8 mouse cellular contexts compared by ENCODE assay signal in genomic region chr4:120826418-120826817, GRCm38 (mm10). TPM values are rescaled to one million over a fixed set of nuclear protein-coding genes. Genes with fewer than 3 reads are reported as not detected.
DNase-seq lines count a peak whose midpoint lies in the region; ATAC-seq and TF ChIP-seq lines count a peak whose summit lies in the region.

No protein-coding gene starts in this region.

- no peaks in the 10 kb centered on the region for H3K27me3 ChIP-seq in heart, embryonic 12.5 days (replicated peaks)
- H3K27me3 ChIP-seq in G1E (ENCODE audit: insufficient read depth, low read length): no peaks in the 10 kb centered on the region
- H3K27me3 ChIP-seq in hindbrain, embryonic 11.5 days (ENCODE audit: control insufficient read depth, insufficient read depth, low read length): no peaks in the 10 kb centered on the region
- no peaks in the 10 kb centered on the region for H3K27me3 ChIP-seq in midbrain, embryonic 12.5 days

- no peak for TF ChIP-seq CTCF in G1E (IDR thresholded peaks at IDR 0.05; ENCODE audit: low read depth, low read length)

- peak overlapping the region; percentile 99; the same call in 1 of the 2 replicates for H3K27ac ChIP-seq in heart, embryonic 12.5 days (ENCODE audit: poor library complexity, severe bottlenecking)
- no peak overlapping the region for H3K27ac ChIP-seq in hindbrain, embryonic 11.5 days (ENCODE audit: low read depth, low read length)
- H3K27ac ChIP-seq in midbrain, embryonic 12.5 days (replicated peaks): peak overlapping the region; percentile 100

- H3K36me3 ChIP-seq in heart, embryonic 12.5 days: peaks cover 4% of the 10 kb centered on the region; the same call in 1 of the 2 replicates
- H3K36me3 ChIP-seq in G1E (replicated peaks): peaks cover 9% of the 10 kb centered on the region
- H3K36me3 ChIP-seq in hindbrain, embryonic 11.5 days (ENCODE audit: control insufficient read depth, insufficient read depth, low read length): no peaks in the 10 kb centered on the region
- H3K36me3 ChIP-seq in midbrain, embryonic 12.5 days: no peaks in the 10 kb centered on the region

- H3K4me3 ChIP-seq in heart, embryonic 12.5 days: no peak overlapping the region
- H3K4me3 ChIP-seq in G1E (ENCODE audit: low read depth, low read length): peak overlapping the region; percentile 85; the same call in 1 of the 2 replicates
- no peak overlapping the region for H3K4me3 ChIP-seq in hindbrain, embryonic 11.5 days (ENCODE audit: low read depth, low read length)
- H3K4me3 ChIP-seq in midbrain, embryonic 12.5 days: no peak overlapping the region; the same call in 1 of the 2 replicates

- H3K9me3 ChIP-seq in heart, embryonic 12.5 days (replicated peaks): no peaks in the 10 kb centered on the region
- no peaks in the 10 kb centered on the region for H3K9me3 ChIP-seq in G1E (replicated peaks)
- H3K9me3 ChIP-seq in hindbrain, embryonic 11.5 days (ENCODE audit: control insufficient read depth, low read length): no peaks in the 10 kb centered on the region
- H3K9me3 ChIP-seq in midbrain, embryonic 12.5 days: no peaks in the 10 kb centered on the region

- no peak for ATAC-seq in heart, embryonic 12.5 days (ENCODE audit: insufficient number of reproducible peaks, low FRiP score)
- no peak for ATAC-seq in G1E (ENCODE audit: extremely low read depth, insufficient number of reproducible peaks, low FRiP score, poor library complexity, severe bottlenecking)
- ATAC-seq in hindbrain, embryonic 11.5 days (ENCODE audit: low FRiP score): no peak
- no peak for ATAC-seq in midbrain, embryonic 12.5 days (ENCODE audit: low FRiP score, low read depth)

- H3K9ac ChIP-seq in heart, embryonic 12.5 days: no peak overlapping the region
- H3K9ac ChIP-seq in hindbrain, embryonic 11.5 days (ENCODE audit: low read depth, low read length): no peak overlapping the region
- no peak overlapping the region for H3K9ac ChIP-seq in midbrain, embryonic 12.5 days (replicated peaks)

- H3K4me2 ChIP-seq in heart, embryonic 12.5 days: peak overlapping the region; percentile 88
- H3K4me2 ChIP-seq in hindbrain, embryonic 11.5 days (replicated peaks; ENCODE audit: low read depth, low read length): no peak overlapping the region
- peak overlapping the region; percentile 71; the same call in 1 of the 2 replicates for H3K4me2 ChIP-seq in midbrain, embryonic 12.5 days (replicated peaks)

- DNase-seq in heart, postnatal 4 days: no peak
- no peak for DNase-seq in G1E (ENCODE audit: low spot score)
- DNase-seq in hindbrain, embryonic 11.5 days (ENCODE audit: low spot score): peak; percentile 5
- no peak for DNase-seq in left cerebral cortex, adult 18-20 months (ENCODE audit: low spot score in 2 of 2)
- DNase-seq in thymus, postnatal 0 days (ENCODE audit: low spot score): no peak
- no peak for DNase-seq in adrenal gland, adult 2 months

- 91% methylated on average over 6 of the region's 6 CpGs for WGBS in heart, embryonic 12.5 days
- 92% methylated on average over 6 of the region's 6 CpGs for WGBS in hindbrain, embryonic 11.5 days
- WGBS in midbrain, embryonic 12.5 days: 93% methylated on average over 6 of the region's 6 CpGs

- H3K4me1 ChIP-seq in heart, embryonic 12.5 days (replicated peaks): peaks cover 23% of the 10 kb centered on the region
- H3K4me1 ChIP-seq in G1E (ENCODE audit: insufficient read depth, low read depth, low read length): peaks cover 30% of the 10 kb centered on the region
- no peaks in the 10 kb centered on the region for H3K4me1 ChIP-seq in hindbrain, embryonic 11.5 days (replicated peaks; ENCODE audit: control insufficient read depth, insufficient read depth, low read length)
- H3K4me1 ChIP-seq in midbrain, embryonic 12.5 days: peaks cover 17% of the 10 kb centered on the region

RNA-seq across cellular contexts. Expression of gene Nfyc, which starts 5.0 kb away (rescaled TPM):
- polyA plus RNA-seq in heart, embryonic 12.5 days (2016; fragmentation: Nextera tagmentation; extraction: Ambion mirVana): 102 and 108 TPM in 2 replicates
- total RNA-seq in heart, postnatal 4 days (2021): 10 to 100 TPM; 90.3 to 96.0 TPM
- total RNA-seq in G1E (2014; fragmentation: Nextera tagmentation): 61.2 and 90.7 TPM in 2 replicates
- total RNA-seq in G1E (2017): 35.8 and 42.9 TPM in 2 replicates
- 36.7 and 80.1 TPM in 2 replicates for polyA plus RNA-seq in G1E (2012)
- 123 and 126 TPM in 2 replicates for polyA plus RNA-seq in hindbrain, embryonic 11.5 days (2014; fragmentation: Nextera tagmentation; extraction: Ambion mirVana)
- polyA plus RNA-seq in midbrain, embryonic 12.5 days (2016; fragmentation: Nextera tagmentation; extraction: Ambion mirVana): 100 and 108 TPM in 2 replicates
- total RNA-seq in left cerebral cortex, adult 18-20 months (2021): 10 to 100 TPM; 45.1 to 49.4 TPM
- polyA plus RNA-seq in thymus, postnatal 0 days (2015; fragmentation: Nextera tagmentation; extraction: Ambion mirVana): 85.3 and 90.4 TPM in 2 replicates
- total RNA-seq in adrenal gland, adult 2 months (2021): 10 to 100 TPM; 43.0 to 59.0 TPM
- polyA plus RNA-seq in adrenal gland, adult 2 months (2012; rRNA removed): 169 and 171 TPM in 2 replicates

RNA-seq across cellular contexts. Expression of gene Rims3, which starts 28.2 kb away (rescaled TPM):
- 1.4 and 1.8 TPM in 2 replicates for polyA plus RNA-seq in heart, embryonic 12.5 days (2016; fragmentation: Nextera tagmentation; extraction: Ambion mirVana)
- under 1 TPM; 0.21 to 0.29 TPM for total RNA-seq in heart, postnatal 4 days (2021)
- total RNA-seq in G1E (2014; fragmentation: Nextera tagmentation) (not detected in 2 replicates), G1E (2017) (0.06 and 0.16 TPM in 2 replicates)
- polyA plus RNA-seq in G1E (2012): not detected in 2 replicates
- 3.5 and 3.6 TPM in 2 replicates for polyA plus RNA-seq in hindbrain, embryonic 11.5 days (2014; fragmentation: Nextera tagmentation; extraction: Ambion mirVana)
- 6.9 and 9.1 TPM in 2 replicates for polyA plus RNA-seq in midbrain, embryonic 12.5 days (2016; fragmentation: Nextera tagmentation; extraction: Ambion mirVana)
- total RNA-seq in left cerebral cortex, adult 18-20 months (2021): 100 to 1,000 TPM; 194 to 217 TPM
- 0.30 and 0.35 TPM in 2 replicates for polyA plus RNA-seq in thymus, postnatal 0 days (2015; fragmentation: Nextera tagmentation; extraction: Ambion mirVana)
- 10 to 100 TPM in 1 of 2 experiments, 1 to 10 TPM in 1; 5.8 to 11.0 TPM for total RNA-seq in adrenal gland, adult 2 months (2021)
- polyA plus RNA-seq in adrenal gland, adult 2 months (2012; rRNA removed): 6.9 and 7.3 TPM in 2 replicates
